Mouse (Mus musculus): ENCODE data around the gene Ranbp17. TPM values are rescaled to one million over a fixed set of nuclear protein-coding genes. Genes with fewer than 3 reads are reported as not detected.

Ranbp17 gene
- total and polyA plus RNA-seq, 3 experiments, result 0.21 to 0.34 (median 0.34) TPM

DNA sequence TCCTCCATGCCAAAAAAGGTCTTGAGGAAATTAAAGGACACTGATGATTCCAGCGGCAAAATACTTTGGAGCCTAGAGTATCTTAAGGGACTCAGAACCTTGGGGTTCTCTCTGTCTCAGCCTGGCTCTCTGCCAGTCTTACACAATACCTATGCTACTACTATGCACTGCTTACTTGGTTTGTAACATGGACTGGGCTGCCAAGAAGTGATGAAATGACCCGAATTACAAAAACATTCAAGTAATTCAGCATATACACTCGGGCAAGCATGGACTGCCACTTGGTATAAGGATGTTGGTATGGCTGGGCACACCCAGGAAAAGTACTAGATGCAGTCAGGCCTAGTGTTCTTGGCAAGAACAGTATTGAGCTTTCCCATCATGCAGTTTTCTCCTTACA, 114.8 kb downstream of the Ranbp17 start:
- no peak overlapping the region for H3K9ac ChIP-seq (ENCODE audit: low read depth, low read length)
- intact Hi-C loops (cut with DNase I), result no loop called here
- no peaks in the 10 kb centered on the region for H3K36me3 ChIP-seq (ENCODE audit: control insufficient read depth, insufficient read depth, low read length)
- TF ChIP-seq POLR2A (IDR thresholded peaks at IDR 0.05; ENCODE audit: insufficient read depth, low read depth, low read length), result no peak
- TF ChIP-seq CTCF (IDR thresholded peaks at IDR 0.05), result no peak
- no peak for TF ChIP-seq EP300 (IDR thresholded peaks at IDR 0.05; ENCODE audit: insufficient read depth, low read depth, low read length)
- no peak overlapping the region for H3K4me3 ChIP-seq
- no peaks in the 10 kb centered on the region for H3K79me2 ChIP-seq (replicated peaks; ENCODE audit: control insufficient read depth, insufficient read depth, low read length)
- no peaks in the 10 kb centered on the region for H3K4me1 ChIP-seq (ENCODE audit: control insufficient read depth, insufficient read depth, low read length)
- H3K27ac ChIP-seq, result no peak overlapping the region
- DNase-seq, result no peak
- no peaks in the 10 kb centered on the region for H3K27me3 ChIP-seq (ENCODE audit: control insufficient read depth, insufficient read depth, low read length)
- 72% methylated on average over 3 of the region's 3 CpGs for WGBS

DNA sequence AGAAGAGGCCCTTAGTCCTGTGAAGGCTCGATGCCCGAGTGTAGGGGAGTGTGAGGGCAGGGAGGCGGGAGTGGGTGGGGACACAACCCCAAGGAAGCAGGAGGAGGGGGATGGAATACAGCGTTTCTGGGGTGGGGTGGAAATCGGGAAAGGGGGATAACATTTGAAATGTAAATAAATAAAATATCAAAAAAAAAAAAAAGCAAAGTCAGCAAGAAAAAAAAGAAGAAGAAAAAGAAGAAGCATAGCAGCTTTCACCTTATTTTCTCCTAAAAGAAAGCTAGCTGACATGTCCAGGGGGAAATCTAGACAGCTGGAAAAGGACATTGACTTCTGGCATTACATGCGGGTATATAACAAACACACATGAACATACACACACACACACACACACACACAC, 117.3 kb downstream of the Ranbp17 start:
- Histone ChIP-seq H3K36me3 (ENCODE audit: control insufficient read depth, insufficient read depth, low read length) (no peaks in the 10 kb centered on the region), H3K4me1 (ENCODE audit: control insufficient read depth, insufficient read depth, low read length) (no peaks in the 10 kb centered on the region), H3K27me3 (ENCODE audit: control insufficient read depth, insufficient read depth, low read length) (no peaks in the 10 kb centered on the region), H3K9ac (ENCODE audit: low read depth, low read length) (no peak overlapping the region), H3K27ac (no peak overlapping the region), H3K4me3 (no peak overlapping the region), H3K79me2 (replicated peaks; ENCODE audit: control insufficient read depth, insufficient read depth, low read length) (no peaks in the 10 kb centered on the region)
- TF ChIP-seq POLR2A (IDR thresholded peaks at IDR 0.05; ENCODE audit: insufficient read depth, low read depth, low read length) (no peak), EP300 (IDR thresholded peaks at IDR 0.05; ENCODE audit: insufficient read depth, low read depth, low read length) (no peak), CTCF (IDR thresholded peaks at IDR 0.05) (no peak)
- 82% methylated on average over 6 of the region's 6 CpGs for WGBS
- DNase-seq, result no peak
- intact Hi-C loops (cut with DNase I), result no loop called here

DNA sequence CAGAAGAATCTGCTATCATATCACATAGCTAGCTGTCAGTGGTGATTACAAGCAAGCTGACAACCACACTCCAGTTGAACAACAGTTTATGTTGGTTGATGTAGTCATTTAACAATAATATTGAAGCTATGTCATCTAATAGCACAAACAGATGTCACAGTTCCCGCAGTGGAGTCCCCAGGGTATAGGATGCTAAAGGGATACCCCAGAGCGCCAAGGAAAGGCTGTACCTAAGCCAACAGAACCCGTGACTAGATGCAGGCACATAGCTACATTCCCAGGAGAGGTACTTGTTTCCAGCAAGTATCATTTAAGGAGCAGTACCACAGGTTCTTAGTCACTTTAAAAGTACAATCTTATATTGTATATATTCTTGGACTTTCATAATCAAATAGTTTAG, 119.5 kb downstream of the Ranbp17 start:
- TF ChIP-seq CTCF (IDR thresholded peaks at IDR 0.05) (no peak), POLR2A (IDR thresholded peaks at IDR 0.05; ENCODE audit: insufficient read depth, low read depth, low read length) (no peak), EP300 (IDR thresholded peaks at IDR 0.05; ENCODE audit: insufficient read depth, low read depth, low read length) (no peak)

DNA sequence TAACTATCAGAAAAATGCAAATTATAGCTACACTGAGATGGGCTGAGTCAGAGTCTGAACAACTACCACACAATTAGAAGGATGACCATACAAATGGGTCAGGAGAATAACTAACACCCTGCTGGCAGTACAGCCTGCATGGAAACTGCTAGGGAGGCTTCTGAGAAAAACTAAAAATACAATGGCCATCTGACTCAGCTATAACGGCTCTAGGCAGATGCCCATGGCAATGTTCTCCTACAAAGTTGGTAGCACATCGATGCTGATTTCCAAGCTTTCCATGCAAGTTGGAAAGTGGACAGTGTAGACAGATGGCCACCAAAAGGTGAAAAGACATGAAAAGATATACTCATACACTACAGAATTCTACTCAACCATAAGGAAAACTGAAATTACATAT, 124.9 kb downstream of the Ranbp17 start:
- no peaks in the 10 kb centered on the region for H3K27me3 ChIP-seq (ENCODE audit: control insufficient read depth, insufficient read depth, low read length)
- 75% methylated on average over 2 of the region's 2 CpGs for WGBS
- H3K4me3 ChIP-seq, result no peak overlapping the region
- no peaks in the 10 kb centered on the region for H3K79me2 ChIP-seq (replicated peaks; ENCODE audit: control insufficient read depth, insufficient read depth, low read length)
- H3K9ac ChIP-seq (ENCODE audit: low read depth, low read length), result no peak overlapping the region
- no peak for DNase-seq
- H3K4me1 ChIP-seq (ENCODE audit: control insufficient read depth, insufficient read depth, low read length), result no peaks in the 10 kb centered on the region
- intact Hi-C loops (cut with DNase I), result no loop called here
- H3K27ac ChIP-seq, result no peak overlapping the region
- no peak for TF ChIP-seq POLR2A (IDR thresholded peaks at IDR 0.05; ENCODE audit: insufficient read depth, low read depth, low read length)
- no peak for TF ChIP-seq CTCF (IDR thresholded peaks at IDR 0.05)
- TF ChIP-seq EP300 (IDR thresholded peaks at IDR 0.05; ENCODE audit: insufficient read depth, low read depth, low read length), result no peak
- no peaks in the 10 kb centered on the region for H3K36me3 ChIP-seq (ENCODE audit: control insufficient read depth, insufficient read depth, low read length)

More for the DNA sequence above, 119.5 kb downstream of the Ranbp17 start:
- H3K36me3 ChIP-seq (ENCODE audit: control insufficient read depth, insufficient read depth, low read length), result no peaks in the 10 kb centered on the region
- no peaks in the 10 kb centered on the region for H3K4me1 ChIP-seq (ENCODE audit: control insufficient read depth, insufficient read depth, low read length)
- intact Hi-C loops (cut with DNase I), result no loop called here
- no peaks in the 10 kb centered on the region for H3K27me3 ChIP-seq (ENCODE audit: control insufficient read depth, insufficient read depth, low read length)
- DNase-seq, result no peak
- no peak overlapping the region for H3K4me3 ChIP-seq
- H3K9ac ChIP-seq (ENCODE audit: low read depth, low read length), result no peak overlapping the region
- 43% methylated on average over 3 of the region's 3 CpGs for whole genome bisulfite sequencing
- H3K79me2 ChIP-seq (replicated peaks; ENCODE audit: control insufficient read depth, insufficient read depth, low read length), result no peaks in the 10 kb centered on the region
- H3K27ac ChIP-seq, result no peak overlapping the region

DNA sequence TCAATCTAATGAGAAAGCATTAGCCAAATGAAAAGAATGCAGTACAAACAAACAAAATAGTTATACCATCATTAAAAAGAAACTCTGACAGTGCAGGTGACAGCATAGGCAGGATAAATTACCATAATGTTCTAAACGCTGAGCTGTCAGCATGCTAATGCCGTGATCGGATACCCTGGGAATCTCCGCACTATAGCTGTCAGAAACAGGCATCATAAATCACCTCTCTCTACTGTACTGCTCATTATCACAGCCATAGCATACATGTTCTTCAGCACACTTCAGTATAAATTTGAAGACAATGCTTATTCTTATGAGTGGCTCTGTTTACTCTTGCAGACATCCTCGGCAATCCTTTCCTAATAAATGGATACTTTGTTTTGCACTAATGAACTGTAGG, 151.7 kb downstream of the Ranbp17 start:
- Histone ChIP-seq H3K27me3 (ENCODE audit: control insufficient read depth, insufficient read depth, low read length) (no peaks in the 10 kb centered on the region), H3K4me3 (no peak overlapping the region), H3K9ac (ENCODE audit: low read depth, low read length) (no peak overlapping the region), H3K36me3 (ENCODE audit: control insufficient read depth, insufficient read depth, low read length) (no peaks in the 10 kb centered on the region), H3K79me2 (replicated peaks; ENCODE audit: control insufficient read depth, insufficient read depth, low read length) (no peaks in the 10 kb centered on the region), H3K27ac (no peak overlapping the region), H3K4me1 (ENCODE audit: control insufficient read depth, insufficient read depth, low read length) (no peaks in the 10 kb centered on the region)
- no peak for DNase-seq
- 90% methylated on average over 5 of the region's 5 CpGs for WGBS
- TF ChIP-seq EP300 (IDR thresholded peaks at IDR 0.05; ENCODE audit: insufficient read depth, low read depth, low read length), result no peak
- no peak for TF ChIP-seq POLR2A (IDR thresholded peaks at IDR 0.05; ENCODE audit: insufficient read depth, low read depth, low read length)
- no peak for TF ChIP-seq CTCF (IDR thresholded peaks at IDR 0.05)
- intact Hi-C loops (cut with DNase I), result no loop called here

DNA sequence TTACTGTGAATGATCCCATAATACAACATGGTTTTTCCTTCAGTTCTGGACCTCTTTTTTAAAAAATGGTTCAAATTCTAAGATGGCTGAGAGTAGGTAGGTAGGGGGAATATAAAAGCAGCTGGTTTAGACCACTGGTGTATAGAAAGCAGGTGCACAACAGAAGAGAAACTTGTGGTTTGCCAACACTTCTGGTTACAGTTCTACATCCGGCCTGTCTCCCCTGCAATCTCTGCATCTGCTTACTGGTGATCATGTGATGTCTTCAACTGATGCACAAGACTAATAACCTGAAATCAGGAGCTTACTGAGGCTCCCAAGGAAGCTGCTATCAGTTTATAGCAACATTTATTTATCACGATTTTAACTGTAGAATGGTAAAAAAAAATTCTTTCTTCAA, 164.3 kb downstream of the Ranbp17 start:
- DNase-seq, result no peak
- intact Hi-C loops (cut with DNase I), result no loop called here
- Histone ChIP-seq H3K79me2 (replicated peaks; ENCODE audit: control insufficient read depth, insufficient read depth, low read length) (no peaks in the 10 kb centered on the region), H3K36me3 (ENCODE audit: control insufficient read depth, insufficient read depth, low read length) (no peaks in the 10 kb centered on the region), H3K9ac (ENCODE audit: low read depth, low read length) (no peak overlapping the region), H3K4me1 (ENCODE audit: control insufficient read depth, insufficient read depth, low read length) (no peaks in the 10 kb centered on the region), H3K27me3 (ENCODE audit: control insufficient read depth, insufficient read depth, low read length) (no peaks in the 10 kb centered on the region), H3K27ac (no peak overlapping the region), H3K4me3 (no peak overlapping the region)
- WGBS, result 77% methylated on average over 2 of the region's 2 CpGs
- TF ChIP-seq EP300 (IDR thresholded peaks at IDR 0.05; ENCODE audit: insufficient read depth, low read depth, low read length) (no peak), POLR2A (IDR thresholded peaks at IDR 0.05; ENCODE audit: insufficient read depth, low read depth, low read length) (no peak), CTCF (IDR thresholded peaks at IDR 0.05) (no peak)

All from heart, adult 2 months (tissue).